7 mouse cellular contexts compared by ENCODE assay signal in the genomic region with DNA sequence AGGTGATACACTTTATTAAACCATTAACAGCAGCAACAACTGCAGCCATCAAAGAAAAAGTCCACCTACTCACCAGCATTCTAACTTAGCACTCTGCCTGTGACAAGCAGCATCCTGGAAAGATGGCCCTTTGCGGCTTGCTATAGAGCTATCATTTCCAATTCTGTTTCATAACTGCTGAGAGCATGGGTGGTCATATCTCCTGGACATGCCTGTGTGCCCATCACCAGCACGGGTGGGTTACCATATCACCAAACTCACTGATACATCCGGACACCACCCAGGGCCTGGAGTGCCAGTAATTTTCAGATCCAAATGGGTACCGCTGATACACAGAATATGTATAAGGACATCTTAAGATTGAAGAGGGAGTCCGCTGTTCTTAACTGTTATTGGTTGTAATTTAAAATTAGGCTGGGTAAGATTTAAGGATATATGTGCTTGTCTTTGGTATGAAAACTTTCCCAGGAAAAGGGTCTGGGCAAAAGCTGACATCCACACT. TPM values are rescaled to one million over a fixed set of nuclear protein-coding genes. Genes with fewer than 3 reads are reported as not detected.
DNase-seq lines count a peak whose midpoint lies in the region; ATAC-seq and TF ChIP-seq lines count a peak whose summit lies in the region.

No protein-coding gene starts in this region.

- no peak for ATAC-seq in embryonic facial prominence, embryonic 13.5 days (ENCODE audit: insufficient number of reproducible peaks, insufficient read depth, low FRiP score, low TSS enrichment, low read depth)
- no peak for ATAC-seq in hindbrain, postnatal 0 days
- no peak for ATAC-seq in neural tube, embryonic 12.5 days (ENCODE audit: low FRiP score, low read depth)

- H3K9me3 ChIP-seq in embryonic facial prominence, embryonic 13.5 days, result no peaks in the 10 kb centered on the region
- H3K9me3 ChIP-seq in hindbrain, postnatal 0 days (ENCODE audit: low read length), result no peaks in the 10 kb centered on the region
- H3K9me3 ChIP-seq in neural tube, embryonic 12.5 days, result no peaks in the 10 kb centered on the region

- peaks cover 27% of the 10 kb centered on the region for H3K4me1 ChIP-seq in embryonic facial prominence, embryonic 13.5 days
- H3K4me1 ChIP-seq in hindbrain, postnatal 0 days (ENCODE audit: insufficient read depth, low read length), result no peaks in the 10 kb centered on the region
- H3K4me1 ChIP-seq in neural tube, embryonic 12.5 days, result 0 out of 2 replicates have a peak, but pooled peaks cover 3% of the 10 kb centered on the region

- H3K4me3 ChIP-seq in embryonic facial prominence, embryonic 13.5 days, result peak overlapping the region; percentile 40
- H3K4me3 ChIP-seq in hindbrain, postnatal 0 days (ENCODE audit: low read length), result peak overlapping the region; percentile 61
- H3K4me3 ChIP-seq in neural tube, embryonic 12.5 days, result peak overlapping the region; percentile 46

- peak overlapping the region; percentile 61 for H3K4me2 ChIP-seq in embryonic facial prominence, embryonic 13.5 days
- H3K4me2 ChIP-seq in hindbrain, postnatal 0 days (ENCODE audit: low read depth, low read length), result peak overlapping the region; percentile 70
- peak overlapping the region; percentile 63 for H3K4me2 ChIP-seq in neural tube, embryonic 12.5 days (replicated peaks)

- DNase-seq in left cerebral cortex, adult 8-10 months (ENCODE audit: low spot score in 2 of 2), result peak; percentile 19 to 28
- DNase-seq in left cerebral cortex, postnatal 4 days, result no peak
- peak; percentile 14 for DNase-seq in hindbrain, postnatal 0 days (ENCODE audit: low spot score)
- DNase-seq in gastrocnemius, adult 8-10 months (ENCODE audit: low spot score in 2 of 2), result no peak
- no peak for DNase-seq in gastrocnemius, adult 18-20 months (ENCODE audit: low spot score)

- no peak overlapping the region for H3K27ac ChIP-seq in embryonic facial prominence, embryonic 13.5 days
- H3K27ac ChIP-seq in hindbrain, postnatal 0 days, result peak overlapping the region; percentile 90
- H3K27ac ChIP-seq in neural tube, embryonic 12.5 days, result peak overlapping the region; percentile 37; the same call in 1 of the 2 replicates

- H3K9ac ChIP-seq in embryonic facial prominence, embryonic 13.5 days, result peak overlapping the region; percentile 66
- peak overlapping the region; percentile 61 for H3K9ac ChIP-seq in hindbrain, postnatal 0 days (replicated peaks; ENCODE audit: low read length)
- peak overlapping the region; percentile 67 for H3K9ac ChIP-seq in neural tube, embryonic 12.5 days

- H3K36me3 ChIP-seq in embryonic facial prominence, embryonic 13.5 days, result no peaks in the 10 kb centered on the region
- H3K36me3 ChIP-seq in hindbrain, postnatal 0 days (ENCODE audit: insufficient read depth, low read length), result no peaks in the 10 kb centered on the region
- no peaks in the 10 kb centered on the region for H3K36me3 ChIP-seq in neural tube, embryonic 12.5 days

- TF ChIP-seq CTCF in hindbrain, postnatal 0 days (IDR thresholded peaks at IDR 0.05; ENCODE audit: low read depth), result no peak

- H3K27me3 ChIP-seq in embryonic facial prominence, embryonic 13.5 days, result no peaks in the 10 kb centered on the region
- H3K27me3 ChIP-seq in hindbrain, postnatal 0 days (ENCODE audit: insufficient read depth, low read length), result no peaks in the 10 kb centered on the region
- H3K27me3 ChIP-seq in neural tube, embryonic 12.5 days (replicated peaks), result no peaks in the 10 kb centered on the region

- 83% methylated on average over 5 of the region's 5 CpGs for WGBS in embryonic facial prominence, embryonic 13.5 days
- WGBS in hindbrain, postnatal 0 days, result 54% methylated on average over 5 of the region's 5 CpGs
- 85% methylated on average over 5 of the region's 5 CpGs for whole genome bisulfite sequencing in neural tube, embryonic 12.5 days

- intact Hi-C loops in left cerebral cortex, postnatal 4 days (cut with DNase I), result loop anchor here (2.0 to 10.0 kb wide), 4 partner anchors 192 to 644 kb away; a partner anchor contains a TSS

RNA-seq across cellular contexts. Expression of a gene that starts 3.1 kb away (rescaled TPM):
- 10 to 100 TPM; 48.4 to 61.5 (median 53.5) TPM for total RNA-seq in left cerebral cortex, adult 8-10 months (2022)
- 10 to 100 TPM; 91.0 to 97.0 TPM for total RNA-seq in left cerebral cortex, postnatal 4 days (2021)
- 16.4 and 17.5 TPM in 2 replicates for polyA plus RNA-seq in embryonic facial prominence, embryonic 13.5 days (2015; fragmentation: Nextera tagmentation; extraction: Ambion mirVana)
- 75.0 and 79.3 TPM in 2 replicates for total RNA-seq in hindbrain, postnatal 0 days (2014; rRNA removed)
- polyA plus RNA-seq in hindbrain, postnatal 0 days (2015; fragmentation: Nextera tagmentation; extraction: Ambion mirVana), result 77.1 and 77.4 TPM in 2 replicates
- 66.5 and 76.7 TPM in 2 replicates for polyA plus RNA-seq in neural tube, embryonic 12.5 days (2016; fragmentation: Nextera tagmentation; extraction: Ambion mirVana)
- under 1 TPM; 0.22 to 0.29 (median 0.27) TPM for total RNA-seq in gastrocnemius, adult 8-10 months (2022)
- under 1 TPM; 0.23 to 0.24 TPM for total RNA-seq in gastrocnemius, adult 18-20 months (2021)

Comparison
In these comparisons a context has a peak if more than half of its experiments do, and no peak if none do; other contexts are left out.
1. DNase-seq: peak in left cerebral cortex, adult 8-10 months (2 of 2) and hindbrain, postnatal 0 days (single experiment); none in left cerebral cortex, postnatal 4 days (single experiment), gastrocnemius, adult 8-10 months (0 of 2) and gastrocnemius, adult 18-20 months (single experiment).
2. RNA of a gene that starts 3.1 kb away (total RNA-seq): 91.0 to 97.0 TPM in left cerebral cortex, postnatal 4 days, 75.0 to 79.3 TPM in hindbrain, postnatal 0 days and 48.4 to 61.5 TPM in left cerebral cortex, adult 8-10 months; 0.22 to 0.29 TPM in gastrocnemius, adult 8-10 months and 0.23 to 0.24 TPM in gastrocnemius, adult 18-20 months; every median in the first group is over 10 times any median in the second.
3. Peak in every context shown above with its lines, with median percentiles within 50 percentile points of each other: H3K4me2 ChIP-seq, H3K4me3 ChIP-seq and H3K9ac ChIP-seq.